Mouse (Mus musculus) MEL (cell line): Measurements from ENCODE around the gene Hp1bp3. TPM values are rescaled to one million over a fixed set of nuclear protein-coding genes. Genes with fewer than 3 reads are reported as not detected.
A peak's percentile ranks its signal among the peaks of the same experiment; 100 is the strongest.

Source experiments
- DNase-seq: peaks from one replicate; pipeline ENCODE4 v3.0.0; 2011; ENCODE audit warnings: low read depth, low spot score
- H3K27ac ChIP-seq: 2 replicates; pipeline ENCODE4 v1.5.1; 2012; ENCODE audit warnings: low read depth, mild to moderate bottlenecking, control low read depth, low read length, moderate library complexity; ENCODE audit not compliant: control insufficient read depth
- H3K27me3 ChIP-seq, 2 experiments: fragments of 150-350 bp in 1 of 2; sonication (generic) in 1 of 2; 2 replicates each; pipeline ENCODE4 v1.6.1; 2012; ENCODE audit warnings: low read length in 2 of 2, mild to moderate bottlenecking in 2 of 2, improper control_type of control experiment in 1 of 2, moderate library complexity in 1 of 2; ENCODE audit not compliant: insufficient read depth in 2 of 2, control insufficient read depth in 1 of 2
- H3K36me3 ChIP-seq, 2 experiments: 2 replicates each; pipeline ENCODE4 v1.6.1; 2012 to 2014; ENCODE audit warnings: low read length in 2 of 2, improper control_type of control experiment in 1 of 2, inconsistent platforms in 1 of 2, mild to moderate bottlenecking in 1 of 2; ENCODE audit not compliant: insufficient read depth in 2 of 2, control insufficient read depth in 1 of 2
- H3K4me1 ChIP-seq, 2 experiments: fragments of 150-350 bp in 1 of 2; sonication (generic) in 1 of 2; 2 replicates each; pipeline ENCODE4 v1.6.1; 2012; ENCODE audit warnings: low read length in 2 of 2, improper control_type of control experiment in 1 of 2, mild to moderate bottlenecking in 1 of 2; ENCODE audit not compliant: insufficient read depth in 2 of 2, control insufficient read depth in 1 of 2
- H3K4me3 ChIP-seq, 2 experiments: fragments of 150-350 bp in 1 of 2; sonication (generic) in 1 of 2; 2 replicates each; pipeline ENCODE4 v1.5.1; 2012; ENCODE audit warnings: low read depth in 2 of 2, low read length in 2 of 2, mild to moderate bottlenecking in 2 of 2, moderate library complexity in 2 of 2, control low read depth in 1 of 2, improper control_type of control experiment in 1 of 2; ENCODE audit not compliant: control insufficient read depth in 1 of 2, insufficient read depth in 1 of 2
- H3K79me2 ChIP-seq: 2 replicates; pipeline ENCODE4 v1.6.1; 2012; ENCODE audit warnings: mild to moderate bottlenecking, low read length, moderate library complexity; ENCODE audit not compliant: control insufficient read depth, poor library complexity, insufficient read depth
- H3K9ac ChIP-seq: 2 replicates; pipeline ENCODE4 v1.6.1; 2012; ENCODE audit warnings: low read depth, mild to moderate bottlenecking, control low read depth, low read length, moderate library complexity; ENCODE audit not compliant: control insufficient read depth, poor library complexity, severe bottlenecking
- H3K9me3 ChIP-seq: fragments of 150-350 bp; sonication (generic); replicated peaks from 2 replicates; pipeline ENCODE4 v1.6.1; 2012; ENCODE audit warnings: mild to moderate bottlenecking, low read length, improper control_type of control experiment, moderate library complexity; ENCODE audit not compliant: insufficient read depth
- BHLHE40 ChIP-seq: IDR thresholded peaks from 2 replicates; pipeline ENCODE4 v1.6.1; 2012; ENCODE audit warnings: low read depth, mild to moderate bottlenecking, inconsistent platforms, low read length, improper control_type of control experiment, borderline replicate concordance
- CHD1 ChIP-seq: IDR thresholded peaks from 2 replicates; pipeline ENCODE4 v1.6.1; 2012; ENCODE audit warnings: low read depth, mild to moderate bottlenecking, inconsistent platforms, low read length, improper control_type of control experiment
- CHD2 ChIP-seq: IDR thresholded peaks from 2 replicates; pipeline ENCODE4 v1.6.1; 2011; ENCODE audit warnings: low read length, improper control_type of control experiment
- CTCF ChIP-seq, 3 experiments: IDR thresholded peaks in 2 of 3; conservative IDR thresholded peaks in 1 of 3; 2 replicates each; pipeline ENCODE4 v1.5.1; 2011 to 2012; ENCODE audit warnings: low read length in 3 of 3, low read depth in 2 of 3, mild to moderate bottlenecking in 2 of 3, improper control_type of control experiment in 1 of 3, inconsistent platforms in 1 of 3, mixed read lengths in 1 of 3, moderate library complexity in 1 of 3; ENCODE audit not compliant: control insufficient read depth in 1 of 3, insufficient read depth in 1 of 3, poor library complexity in 1 of 3, severe bottlenecking in 1 of 3
- ELF1 ChIP-seq: IDR thresholded peaks from 2 replicates; pipeline ENCODE4 v1.6.1; 2014; ENCODE audit warnings: low read depth, mild to moderate bottlenecking, inconsistent platforms, low read length, improper control_type of control experiment, moderate library complexity
- ETS1 ChIP-seq: IDR thresholded peaks from 2 replicates; pipeline ENCODE4 v1.6.1; 2012; ENCODE audit warnings: low read depth, mild to moderate bottlenecking, inconsistent platforms, low read length, improper control_type of control experiment, moderate library complexity
- GABPA ChIP-seq: IDR thresholded peaks from 2 replicates; pipeline ENCODE4 v1.6.1; 2012; ENCODE audit warnings: low read depth, mild to moderate bottlenecking, inconsistent platforms, low read length, improper control_type of control experiment, moderate library complexity
- GATA1 ChIP-seq: IDR thresholded peaks from 2 replicates; pipeline ENCODE4 v1.6.1; 2011; ENCODE audit warnings: low read depth, low read length, improper control_type of control experiment
- HCFC1 ChIP-seq: IDR thresholded peaks from 2 replicates; pipeline ENCODE4 v1.6.1; 2012; ENCODE audit warnings: low read depth, mild to moderate bottlenecking, inconsistent platforms, low read length, improper control_type of control experiment, moderate library complexity
- JUND ChIP-seq: IDR thresholded peaks from 2 replicates; pipeline ENCODE4 v1.6.1; 2011; ENCODE audit warnings: low read depth, mild to moderate bottlenecking, improper control_type of control experiment, low read length
- MAX ChIP-seq: IDR thresholded peaks from 2 replicates; pipeline ENCODE4 v1.6.1; 2011; ENCODE audit warnings: low read length, improper control_type of control experiment
- MEF2A ChIP-seq: IDR thresholded peaks from 2 replicates; pipeline ENCODE4 v1.6.1; 2014; ENCODE audit warnings: low read depth, mild to moderate bottlenecking, inconsistent platforms, low read length, improper control_type of control experiment; ENCODE audit not compliant: poor library complexity, insufficient replicate concordance, severe bottlenecking; ENCODE audit errors: extremely low read depth
- MXI1 ChIP-seq: IDR thresholded peaks from 2 replicates; pipeline ENCODE4 v1.6.1; 2011; ENCODE audit warnings: mild to moderate bottlenecking, low read depth, low read length, improper control_type of control experiment
- MYB ChIP-seq: IDR thresholded peaks from 2 replicates; pipeline ENCODE4 v1.6.1; 2011; ENCODE audit warnings: mild to moderate bottlenecking, low read depth, low read length, improper control_type of control experiment
- NRF1 ChIP-seq: IDR thresholded peaks from 2 replicates; pipeline ENCODE4 v1.6.1; 2014; ENCODE audit warnings: low read depth, mild to moderate bottlenecking, inconsistent platforms, low read length, improper control_type of control experiment, moderate library complexity; ENCODE audit not compliant: poor library complexity, insufficient read depth, severe bottlenecking
- POLR2A ChIP-seq, 2 experiments: IDR thresholded peaks; 2 replicates each; pipeline ENCODE4 v1.6.1; 2011 to 2012; ENCODE audit warnings: low read length in 2 of 2, mild to moderate bottlenecking in 2 of 2, control low read depth in 1 of 2, improper control_type of control experiment in 1 of 2, low read depth in 1 of 2, moderate library complexity in 1 of 2; ENCODE audit not compliant: control insufficient read depth in 1 of 2, insufficient read depth in 1 of 2, poor library complexity in 1 of 2
- POLR2AphosphoS2 ChIP-seq: IDR thresholded peaks from 2 replicates; pipeline ENCODE4 v1.6.1; 2011; ENCODE audit warnings: low read length, improper control_type of control experiment
- RAD21 ChIP-seq: IDR thresholded peaks from 2 replicates; pipeline ENCODE4 v1.6.1; 2011; ENCODE audit warnings: mild to moderate bottlenecking, low read depth, low read length, improper control_type of control experiment
- SIN3A ChIP-seq: IDR thresholded peaks from 2 replicates; pipeline ENCODE4 v1.6.1; 2012; ENCODE audit warnings: low read length, improper control_type of control experiment, inconsistent platforms
- SMC3 ChIP-seq: IDR thresholded peaks from 2 replicates; pipeline ENCODE4 v1.6.1; 2011; ENCODE audit warnings: low read depth, low read length, improper control_type of control experiment
- TBP ChIP-seq: IDR thresholded peaks from 2 replicates; pipeline ENCODE4 v1.8.0; 2011; ENCODE audit warnings: low read depth, low read length, improper control_type of control experiment
- TCF12 ChIP-seq: IDR thresholded peaks from 2 replicates; pipeline ENCODE4 v1.6.1; 2014; ENCODE audit warnings: low read depth, mild to moderate bottlenecking, inconsistent platforms, low read length, improper control_type of control experiment, moderate library complexity
- UBTF ChIP-seq: IDR thresholded peaks from 2 replicates; pipeline ENCODE4 v1.6.1; 2012; ENCODE audit warnings: low read depth, mild to moderate bottlenecking, inconsistent platforms, low read length, improper control_type of control experiment, moderate library complexity, borderline replicate concordance; ENCODE audit not compliant: insufficient read depth
- ZMIZ1 ChIP-seq: IDR thresholded peaks from 2 replicates; pipeline ENCODE4 v1.6.1; 2012; ENCODE audit warnings: low read depth, mild to moderate bottlenecking, inconsistent platforms, low read length, improper control_type of control experiment, moderate library complexity
- polyA plus RNA-seq, 2 experiments: library from polyadenylated mRNA; stranded (reverse) in 1 of 2; unstranded in 1 of 2; fragments of >175 nt in 1 of 2; fragments of >200 nt in 1 of 2; gene quantifications; 2 replicates each; pipeline versions ENCODE4 v1.2.1 to v1.2.4; 2012; ENCODE audit warnings: low replicate concordance in 2 of 2, low read depth in 1 of 2; ENCODE audit not compliant: insufficient read length in 2 of 2, insufficient read depth in 1 of 2, missing spikeins in 1 of 2
- total RNA-seq: library from RNA; depleted of rRNA; stranded (reverse); fragments of 300-350 nt; gene quantifications from 2 replicates; pipeline ENCODE4 v1.2.3, GENCODE M21; 2012

The Hp1bp3 gene
- total and polyA plus RNA-seq, 3 experiments, result 45.1 to 74.0 TPM; not detected in 1

DNA sequence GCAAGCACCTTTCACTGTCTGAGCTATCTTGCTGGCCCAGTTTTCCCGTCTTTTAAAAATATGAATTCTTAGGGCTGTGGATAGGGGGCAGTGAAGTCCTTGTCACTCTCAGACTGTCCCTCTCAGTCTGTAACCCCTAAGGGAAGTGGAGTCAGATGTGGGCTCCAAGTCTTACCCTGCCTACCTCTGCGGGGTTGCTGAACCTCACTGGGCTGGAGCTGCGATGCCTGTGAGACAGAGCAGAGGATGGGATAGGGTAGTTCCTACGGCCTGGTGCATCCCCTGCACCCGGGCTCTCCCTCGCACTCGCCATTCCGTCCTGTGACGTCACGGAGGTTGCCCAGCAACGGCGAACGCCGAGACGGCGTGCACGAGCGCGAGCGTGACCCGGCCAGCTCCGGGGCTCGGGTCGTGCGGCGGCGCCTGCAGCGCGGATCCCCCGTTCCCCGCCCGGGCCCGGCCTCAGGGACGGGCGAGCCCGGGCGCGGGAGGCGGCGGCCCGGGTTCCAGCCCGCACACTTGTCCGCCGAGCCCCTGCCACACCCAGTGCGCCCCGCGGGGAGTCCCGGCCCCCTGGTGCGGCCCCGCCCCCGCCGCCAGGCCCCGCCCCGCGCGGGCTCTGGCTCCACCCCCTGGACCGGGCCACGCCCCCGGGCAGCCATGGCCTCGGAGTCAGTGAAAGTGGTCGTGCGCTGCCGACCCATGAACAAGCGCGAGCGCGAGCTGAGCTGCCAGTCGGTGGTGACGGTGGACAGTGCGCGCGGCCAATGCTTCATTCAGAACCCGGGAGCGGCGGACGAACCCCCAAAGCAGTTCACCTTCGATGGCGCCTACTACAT, 46.0 kb downstream of the Hp1bp3 start:
- peaks cover 3 to 7% of the 10 kb centered on the region in 2 experiments for H3K4me1 ChIP-seq
- H3K36me3 ChIP-seq, result no peaks in the 10 kb centered on the region
- peak overlapping the region; percentile 96 to 98 for H3K4me3 ChIP-seq
- H3K27ac ChIP-seq, result no peak overlapping the region
- peak; percentile 24 for TF ChIP-seq SMC3
- TF ChIP-seq SIN3A, result peak; percentile 78; the same call in 1 of the 2 replicates
- TF ChIP-seq CTCF (IDR thresholded peaks at IDR 0.05 in 2 of 3, conservative IDR thresholded peaks at IDR 0.05 in 1 of 3; ENCODE audit: control insufficient read depth in 1 of 3, insufficient read depth in 1 of 3, low read depth in 2 of 3, low read length in 3 of 3, poor library complexity in 1 of 3, severe bottlenecking in 1 of 3), result peak in 1 of 3 experiments; percentile 48; a peak in 3 of 6 replicates
- TF ChIP-seq MEF2A, result no peak
- TF ChIP-seq MXI1, result peak; percentile 97
- TF ChIP-seq NRF1, result no peak
- TF ChIP-seq RAD21, result peak; percentile 23
- peak in 1 of 2 experiments; percentile 26; a peak in 1 of 4 replicates for TF ChIP-seq POLR2A (IDR thresholded peaks at IDR 0.05; ENCODE audit: control insufficient read depth in 1 of 2, insufficient read depth in 1 of 2, low read depth in 1 of 2, low read length in 2 of 2, poor library complexity in 1 of 2)
- peak overlapping the region; percentile 74 for H3K9ac ChIP-seq
- H3K79me2 ChIP-seq, result no peaks in the 10 kb centered on the region; the same call in 1 of the 2 replicates
- no peaks in the 10 kb centered on the region for H3K27me3 ChIP-seq
- no peaks in the 10 kb centered on the region for H3K9me3 ChIP-seq
- peak; percentile 82 for DNase-seq

DNA sequence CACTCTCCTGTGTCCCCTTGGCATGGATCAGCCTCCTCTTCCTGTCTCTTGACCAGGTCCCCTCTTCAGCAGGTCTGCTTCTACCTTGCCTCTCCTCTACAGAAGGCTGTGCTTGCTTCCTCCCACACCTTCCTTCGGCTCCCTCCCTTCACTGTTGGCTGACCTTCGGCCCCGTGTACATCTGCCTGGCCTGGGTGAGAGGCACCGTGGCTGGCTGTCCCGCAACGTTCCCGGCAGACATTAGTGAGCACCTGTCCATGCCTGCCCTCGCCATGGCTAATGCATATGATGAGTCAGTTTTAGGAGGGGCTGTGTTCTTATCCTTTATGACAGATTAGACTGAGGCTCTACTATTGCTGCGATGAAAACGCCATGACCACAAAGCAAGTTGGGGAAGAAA, 51.8 kb downstream of the Hp1bp3 start:
- H3K9ac ChIP-seq, result no peak overlapping the region

More for the DNA sequence above, 51.8 kb downstream of the Hp1bp3 start:
- no peak overlapping the region for H3K27ac ChIP-seq
- TF ChIP-seq ZMIZ1, result no peak
- TF ChIP-seq TCF12, result no peak
- no peak for TF ChIP-seq CHD1
- TF ChIP-seq JUND, result no peak
- no peak for TF ChIP-seq HCFC1
- no peak for TF ChIP-seq GABPA
- no peak for TF ChIP-seq BHLHE40
- TF ChIP-seq SIN3A, result no peak
- TF ChIP-seq TBP, result no peak
- TF ChIP-seq ELF1, result no peak
- no peak for TF ChIP-seq CHD2
- no peak for TF ChIP-seq POLR2AphosphoS2
- TF ChIP-seq ETS1, result no peak
- TF ChIP-seq POLR2A (IDR thresholded peaks at IDR 0.05; ENCODE audit: control insufficient read depth in 1 of 2, insufficient read depth in 1 of 2, low read depth in 1 of 2, low read length in 2 of 2, poor library complexity in 1 of 2), result no peak
- TF ChIP-seq GATA1, result no peak
- no peak for TF ChIP-seq MYB
- TF ChIP-seq UBTF, result no peak
- no peak for TF ChIP-seq SMC3
- no peak for TF ChIP-seq MAX
- TF ChIP-seq RAD21, result no peak
- H3K4me3 ChIP-seq, result no peak overlapping the region
- H3K27me3 ChIP-seq, result no peaks in the 10 kb centered on the region; a peak in 1 of 4 replicates
- no peak for DNase-seq
- H3K9me3 ChIP-seq, result no peaks in the 10 kb centered on the region
- H3K36me3 ChIP-seq, result no peaks in the 10 kb centered on the region
- H3K79me2 ChIP-seq, result no peaks in the 10 kb centered on the region
- H3K4me1 ChIP-seq, result peaks cover 3% of the 10 kb centered on the region in 2 experiments
